Mouse (Mus musculus): ENCODE data around the gene Ism1.

Ism1 gene

DNA sequence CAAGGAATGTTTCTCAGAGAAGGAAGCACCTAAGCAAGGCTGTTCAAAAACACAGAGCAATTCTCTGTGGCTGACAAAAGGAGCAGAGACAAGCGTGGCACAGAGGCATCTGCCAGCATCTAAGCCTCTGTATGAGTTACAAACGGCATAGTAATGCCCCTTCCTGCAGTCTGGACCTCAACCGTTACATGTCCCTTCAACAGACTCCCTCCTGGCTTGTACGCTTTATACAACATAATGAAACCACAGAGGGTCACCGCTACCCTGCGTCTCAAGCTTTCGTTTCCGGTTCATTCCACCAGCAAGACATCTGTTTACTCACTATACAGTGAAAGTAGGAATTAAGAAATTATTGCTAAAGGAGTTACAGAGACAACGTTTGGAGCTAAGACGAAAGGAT, 34.1 kb downstream of the Ism1 start:
- no peak for DNase-seq (ENCODE audit: low spot score in 2 of 2)

DNA sequence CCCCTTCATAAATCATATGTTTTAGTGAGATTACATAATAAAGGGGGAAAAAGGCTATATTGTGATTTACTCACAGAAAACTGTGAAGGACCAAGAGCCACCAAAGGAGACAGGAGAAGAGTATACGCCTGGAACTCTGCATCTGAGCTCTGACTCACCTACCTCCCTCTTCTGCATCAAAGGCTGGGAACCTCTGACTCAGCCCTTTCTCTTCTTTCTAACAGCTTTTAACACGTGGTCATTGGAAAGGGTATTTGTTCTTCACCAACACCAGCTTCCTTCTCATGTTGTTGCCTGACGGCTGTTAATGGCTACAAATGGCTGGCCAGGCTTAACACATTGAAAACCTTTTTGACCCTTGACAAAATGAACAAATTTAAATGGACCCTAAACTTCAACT, 36.2 kb downstream of the Ism1 start:
- no peak for DNase-seq (ENCODE audit: low spot score in 2 of 2)

DNA sequence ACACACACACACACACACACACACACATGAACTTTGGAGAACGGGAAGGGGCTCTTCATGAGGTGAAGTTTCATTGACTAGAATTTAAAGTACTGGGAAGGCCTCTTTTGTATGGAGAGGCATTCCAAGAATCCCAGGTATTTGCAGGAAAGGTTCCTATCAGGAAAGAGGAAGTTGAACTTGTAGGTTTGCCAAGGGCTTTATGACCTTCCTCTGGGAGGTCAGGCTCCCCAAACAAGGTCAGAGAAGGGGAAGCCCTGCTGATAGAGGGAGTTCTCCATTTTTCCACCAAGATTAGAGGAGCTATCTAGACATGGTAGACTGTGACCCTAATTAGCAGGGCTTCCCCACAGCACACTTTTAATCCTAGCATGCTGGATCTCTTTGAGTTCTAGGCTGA, 39.8 kb downstream of the Ism1 start:
- DNase-seq (ENCODE audit: low spot score in 2 of 2) = no peak

DNA sequence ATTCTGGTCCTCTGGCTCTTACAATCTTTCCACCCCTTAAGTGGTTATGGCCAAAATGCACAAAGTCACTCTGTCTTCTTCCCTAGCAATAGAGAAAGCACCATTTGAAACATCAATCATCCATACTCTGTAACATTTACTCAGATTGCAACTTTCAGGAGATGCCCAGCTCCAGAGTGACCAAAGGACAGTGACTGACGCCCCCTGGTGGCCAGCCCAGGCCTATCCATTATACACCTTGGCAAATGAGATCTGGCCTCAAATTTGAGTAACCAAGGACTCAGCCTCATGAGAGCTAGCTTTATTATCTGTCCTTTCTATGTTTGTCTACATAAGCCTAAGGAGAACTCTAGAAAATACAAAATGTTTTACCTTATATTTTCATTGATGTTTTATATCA, 44.7 kb downstream of the Ism1 start:
- DNase-seq (ENCODE audit: low spot score in 2 of 2) = peak; percentile 55

DNA sequence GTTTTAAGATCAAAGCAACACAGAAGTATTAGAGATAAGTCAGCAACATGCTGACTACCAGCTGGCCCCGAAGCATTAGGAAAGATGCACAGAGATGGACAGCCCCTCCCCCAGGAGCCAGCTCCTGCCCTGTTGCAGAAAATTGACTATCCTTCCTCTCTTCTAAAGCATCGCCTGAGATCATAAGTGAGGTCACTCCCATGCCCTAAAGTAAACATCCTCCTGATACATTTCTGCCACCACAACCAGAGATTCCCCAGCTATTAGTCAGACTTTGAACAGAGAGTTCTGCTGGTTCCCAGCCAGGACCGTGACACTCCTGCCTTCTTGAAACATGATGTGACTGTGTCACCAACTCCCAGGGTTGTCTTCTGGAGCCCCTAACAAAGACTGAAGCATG, 45.3 kb downstream of the Ism1 start:
- no peak for DNase-seq (ENCODE audit: low spot score in 2 of 2)

DNA sequence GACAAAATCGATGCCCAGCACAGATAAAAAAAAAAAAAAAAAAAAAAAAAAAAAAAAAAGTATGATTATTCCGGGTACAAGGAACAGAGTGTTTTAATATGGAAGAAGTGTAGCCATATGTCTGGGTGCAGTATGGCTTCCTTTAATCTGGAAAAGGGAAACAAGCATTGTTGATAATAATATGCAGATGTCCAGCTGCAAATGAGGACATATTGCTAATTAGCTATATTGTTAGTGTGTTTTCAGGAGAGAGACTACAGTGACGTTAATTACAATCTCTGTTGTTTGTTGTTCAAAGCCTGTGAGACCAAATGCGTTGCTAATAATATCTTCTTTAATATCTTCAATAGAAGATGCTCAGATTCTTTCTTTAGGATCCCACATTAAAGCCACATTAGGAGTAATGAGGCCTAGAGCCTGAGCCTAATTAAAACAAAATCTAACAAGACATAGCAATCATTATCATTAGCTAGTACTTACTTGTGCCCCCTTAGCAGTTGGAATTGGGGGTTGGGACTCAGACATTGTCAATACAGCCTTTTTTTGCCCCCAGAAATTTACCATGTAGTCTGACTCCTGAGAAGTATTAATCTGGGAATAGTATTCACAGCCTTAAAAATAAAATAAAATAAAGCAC, 46.3 kb downstream of the Ism1 start:
- DNase-seq (ENCODE audit: low spot score in 2 of 2) = no peak

DNA sequence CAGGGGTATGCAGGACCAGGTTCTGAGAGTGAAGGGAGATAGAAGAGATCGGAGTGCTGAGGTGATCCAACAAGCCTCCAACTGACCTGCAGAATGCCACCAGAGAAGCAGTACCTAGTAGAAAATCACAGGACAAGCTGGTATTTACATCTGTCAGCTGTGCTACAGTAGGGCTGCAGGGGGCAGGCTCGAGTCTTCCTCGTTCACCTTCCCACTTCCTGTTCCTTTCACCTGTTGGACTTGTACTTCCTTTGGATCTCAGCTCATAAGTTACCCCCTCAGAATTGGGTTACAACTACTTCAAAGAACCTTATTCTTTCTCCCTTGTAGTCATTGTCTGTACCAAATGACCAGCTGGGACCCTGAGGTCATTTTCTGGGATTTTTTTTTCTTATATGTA, 47.4 kb downstream of the Ism1 start:
- DNase-seq (ENCODE audit: low spot score in 2 of 2) = no peak

DNA sequence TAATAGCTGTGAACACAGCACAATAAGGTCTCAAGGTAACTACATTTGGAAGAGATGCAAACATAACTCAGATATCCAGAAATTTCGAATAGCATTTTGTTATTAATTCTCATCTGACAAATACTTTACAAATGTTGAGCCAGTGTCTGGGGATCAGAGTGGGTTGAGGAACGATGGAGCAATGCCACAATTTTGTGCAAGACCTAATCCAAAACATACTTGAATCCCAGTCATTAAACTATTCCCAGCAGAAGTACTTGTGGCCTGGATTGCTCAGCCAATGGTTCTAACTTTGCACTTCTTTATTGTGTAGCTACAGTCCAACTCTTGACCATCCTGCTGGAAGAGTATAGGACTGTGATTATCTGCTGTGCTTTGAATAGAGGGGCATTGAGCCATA, 50.1 kb downstream of the Ism1 start:
- no peak for DNase-seq (ENCODE audit: low spot score in 2 of 2)

DNA sequence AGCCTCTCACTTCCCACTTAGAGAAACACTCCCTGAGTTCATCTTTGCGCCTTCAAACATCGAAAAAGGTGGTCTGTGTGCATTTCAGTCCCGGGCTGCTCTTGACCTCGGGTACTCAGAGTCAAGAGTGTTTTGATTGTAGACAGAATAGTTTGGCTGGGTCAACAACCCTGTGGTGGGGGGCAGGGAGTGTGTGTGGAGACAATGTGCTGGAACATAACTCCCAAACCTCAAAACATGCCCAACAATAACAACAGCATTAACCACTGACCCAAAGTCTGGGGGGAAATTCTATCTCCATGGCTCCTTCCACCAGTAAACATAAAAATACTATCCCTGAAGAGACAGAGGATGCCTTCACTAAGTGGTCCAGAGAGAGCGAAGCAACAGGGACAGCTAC, 51.4 kb downstream of the Ism1 start:
- no peak for DNase-seq (ENCODE audit: low spot score in 2 of 2)

DNA sequence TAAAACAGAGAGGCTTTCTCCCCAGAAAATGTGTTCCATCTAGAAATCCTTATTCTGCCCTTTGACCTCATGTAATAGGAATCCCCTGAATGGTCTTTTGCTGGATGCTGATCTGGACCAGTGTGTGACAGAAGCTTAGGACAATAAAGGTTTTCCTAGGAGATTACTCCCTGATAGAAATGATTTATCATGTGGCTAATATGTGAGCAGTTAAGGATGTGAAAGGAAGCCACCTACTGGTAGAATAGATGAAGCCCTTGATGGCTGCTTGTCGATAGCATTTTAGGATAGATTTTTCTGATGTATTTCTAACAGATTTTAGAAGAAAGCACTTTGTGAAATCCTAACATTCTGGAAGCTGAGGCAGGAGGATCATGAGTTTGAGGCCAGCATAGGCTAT, 64.4 kb downstream of the Ism1 start:
- DNase-seq (ENCODE audit: low spot score in 2 of 2) = no peak

DNA sequence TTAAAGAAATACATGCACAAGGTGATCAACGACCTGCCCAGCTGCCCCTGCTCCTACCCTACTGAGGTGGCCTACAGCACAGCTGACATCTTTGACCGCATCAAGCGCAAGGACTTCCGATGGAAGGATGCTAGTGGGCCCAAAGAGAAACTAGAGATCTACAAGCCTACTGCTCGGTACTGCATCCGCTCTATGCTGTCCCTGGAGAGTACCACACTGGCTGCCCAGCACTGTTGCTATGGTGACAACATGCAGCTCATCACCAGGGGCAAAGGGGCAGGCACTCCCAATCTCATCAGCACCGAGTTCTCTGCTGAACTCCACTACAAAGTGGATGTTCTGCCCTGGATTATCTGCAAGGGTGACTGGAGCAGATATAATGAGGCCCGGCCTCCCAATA, 79.0 kb downstream of the Ism1 start:
- DNase-seq (ENCODE audit: low spot score in 2 of 2) = no peak

DNA sequence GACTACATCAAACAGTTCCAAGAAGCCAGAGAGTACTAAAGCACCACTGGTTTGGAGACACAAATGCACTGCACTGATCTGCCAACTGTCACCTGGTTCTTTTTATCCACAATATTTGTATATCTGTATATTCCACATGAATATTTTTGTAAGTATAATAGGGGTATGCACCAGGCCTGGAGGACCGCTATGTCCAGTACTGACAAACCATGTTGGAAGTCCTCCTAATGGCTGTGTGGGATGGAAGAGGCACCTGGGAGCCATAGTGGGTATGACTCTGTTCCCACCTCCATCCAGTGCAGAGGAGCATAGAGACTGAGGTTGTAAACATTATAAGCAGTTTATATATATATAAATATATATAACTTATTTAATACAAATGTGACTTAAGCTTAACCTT, 79.5 kb downstream of the Ism1 start:
- DNase-seq (ENCODE audit: low spot score in 2 of 2) = no peak

DNA sequence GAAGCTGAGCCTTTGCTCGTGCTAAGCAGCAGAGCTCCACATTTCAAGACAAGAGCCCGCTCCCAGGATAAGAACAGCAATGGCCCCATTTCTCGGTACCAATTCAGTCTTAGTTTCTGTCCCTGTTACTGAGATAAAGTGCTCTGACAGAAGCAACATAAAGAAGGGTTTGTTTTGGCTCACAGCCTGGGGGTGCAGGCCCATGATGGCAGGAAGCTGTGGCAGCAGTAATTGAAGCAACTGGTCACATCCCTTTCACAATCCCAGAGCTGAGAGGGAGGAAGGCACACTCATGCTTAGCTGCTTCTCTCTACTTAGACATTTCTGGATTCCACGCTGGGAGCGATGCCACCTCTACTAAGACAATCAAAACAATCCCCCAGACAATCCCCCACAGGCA, 86.4 kb downstream of the Ism1 start:
- no peak for DNase-seq (ENCODE audit: low spot score in 2 of 2)

DNA sequence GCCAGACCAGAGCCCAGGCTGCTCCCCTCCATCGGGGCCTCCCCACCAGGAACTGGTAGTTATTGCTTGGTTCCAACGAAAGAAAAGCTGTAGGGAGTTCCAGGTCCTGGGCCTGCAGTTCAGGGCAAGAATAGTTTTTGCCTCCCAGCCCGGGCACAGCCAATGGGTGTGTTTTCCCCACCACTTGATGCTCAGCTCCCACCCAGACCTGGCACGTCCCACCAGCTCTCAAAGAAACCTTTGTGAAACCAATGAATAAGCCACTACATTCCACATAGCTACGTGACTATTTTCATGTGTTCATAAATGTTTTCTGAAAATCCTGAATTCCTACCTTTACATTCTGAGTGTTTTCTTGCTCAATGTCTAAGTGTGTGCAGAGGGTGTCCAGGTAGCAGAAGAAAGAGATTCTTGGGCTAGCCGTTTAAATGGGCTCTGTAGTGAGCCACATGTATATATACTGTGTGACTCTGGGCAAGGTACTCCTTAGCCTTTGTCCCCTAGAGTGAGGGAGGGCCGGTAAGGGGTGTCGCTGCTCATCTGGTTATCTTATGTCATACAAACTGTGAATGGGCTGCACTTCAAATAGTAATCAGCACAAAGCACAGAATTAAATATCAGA, 97.1 kb downstream of the Ism1 start:
- DNase-seq (ENCODE audit: low spot score in 2 of 2) = no peak

DNA sequence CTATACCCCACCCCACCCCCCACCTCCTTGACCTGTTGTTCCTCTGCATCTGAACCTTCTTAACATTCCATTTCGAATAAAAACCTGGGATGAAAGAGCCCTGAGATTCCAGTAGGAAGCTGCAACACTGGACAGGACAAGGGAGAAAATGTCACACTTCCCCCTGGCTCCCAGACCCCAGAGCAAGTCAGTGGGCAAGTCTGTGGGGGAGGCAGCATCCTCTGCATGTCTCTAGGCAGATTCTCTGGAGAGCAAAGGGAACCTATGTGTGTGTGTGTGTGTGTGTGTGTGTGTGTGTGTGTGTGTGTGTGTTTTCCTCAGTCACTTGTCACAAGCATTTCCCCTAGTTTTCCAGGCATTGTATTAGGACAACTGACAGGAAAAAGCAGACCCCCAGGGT, 98.7 kb downstream of the Ism1 start:
- DNase-seq (ENCODE audit: low spot score in 2 of 2) = no peak

DNA sequence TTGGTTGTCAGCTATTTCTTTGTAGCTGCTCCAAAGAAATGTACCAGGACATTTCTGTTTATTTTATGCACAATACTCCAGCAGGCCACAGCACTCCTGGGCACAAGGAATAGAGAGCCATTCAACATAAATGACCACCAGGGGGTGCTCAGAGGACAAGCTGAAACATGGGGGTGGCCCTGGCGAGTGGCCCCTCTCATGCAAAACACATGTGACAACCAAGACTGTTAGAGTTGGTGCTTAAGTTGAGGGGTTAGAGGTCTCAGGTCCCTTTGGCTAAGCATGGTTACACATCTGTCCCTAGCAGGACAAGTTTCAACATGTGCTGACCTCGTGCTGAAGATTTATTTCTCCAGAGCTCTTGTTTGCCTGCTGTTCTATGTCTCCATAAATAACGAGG, 100.3 kb downstream of the Ism1 start:
- DNase-seq (ENCODE audit: low spot score in 2 of 2) = peak in 1 of 2 experiments; percentile 12

DNA sequence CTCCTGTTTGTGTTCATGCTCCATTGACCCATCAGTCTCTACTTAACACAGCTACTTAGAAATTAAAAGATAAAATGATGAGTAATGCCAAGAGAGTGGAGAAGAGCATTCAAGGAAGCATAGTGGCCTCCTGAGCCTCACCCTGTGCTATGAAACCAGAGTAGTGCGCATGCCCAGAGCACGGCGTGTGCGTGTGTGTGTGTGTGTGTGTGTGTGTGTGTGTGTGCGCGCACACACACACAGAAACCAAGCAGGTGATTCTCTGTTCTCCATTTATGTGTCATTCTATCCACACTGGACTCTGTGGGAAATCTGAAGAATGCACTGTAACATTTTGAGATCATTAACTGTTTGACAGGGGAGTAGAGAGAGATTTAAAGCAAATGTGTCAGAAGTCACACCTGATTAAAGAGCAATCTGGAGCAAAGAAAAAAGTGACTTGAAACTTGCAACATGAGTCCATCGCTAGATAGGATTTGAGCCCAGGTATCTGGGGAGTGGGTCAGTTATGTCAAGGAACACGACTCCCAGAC, 105.4 kb downstream of the Ism1 start:
- DNase-seq (ENCODE audit: low spot score in 2 of 2) = no peak

DNA sequence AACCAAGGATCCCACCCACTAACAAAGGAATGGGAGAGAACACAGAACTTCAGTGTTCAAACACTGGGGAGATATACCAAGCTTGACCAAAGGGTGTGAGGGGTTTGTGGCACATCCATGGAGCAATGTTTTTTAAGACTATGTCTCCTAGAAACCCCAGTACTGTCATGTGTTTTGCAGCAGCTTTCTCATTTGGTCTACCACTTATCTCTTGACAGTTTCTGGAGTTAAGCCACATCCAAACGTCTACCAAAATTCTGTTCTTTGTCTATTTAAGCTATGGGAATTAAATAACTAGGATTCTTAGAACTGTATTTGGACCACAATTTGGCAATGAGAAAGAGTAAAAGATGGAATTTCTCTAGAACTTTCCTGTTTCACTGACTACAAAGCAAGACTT, 106.5 kb downstream of the Ism1 start:
- peak in 1 of 2 experiments; percentile 8 for DNase-seq (ENCODE audit: low spot score in 2 of 2)

DNA sequence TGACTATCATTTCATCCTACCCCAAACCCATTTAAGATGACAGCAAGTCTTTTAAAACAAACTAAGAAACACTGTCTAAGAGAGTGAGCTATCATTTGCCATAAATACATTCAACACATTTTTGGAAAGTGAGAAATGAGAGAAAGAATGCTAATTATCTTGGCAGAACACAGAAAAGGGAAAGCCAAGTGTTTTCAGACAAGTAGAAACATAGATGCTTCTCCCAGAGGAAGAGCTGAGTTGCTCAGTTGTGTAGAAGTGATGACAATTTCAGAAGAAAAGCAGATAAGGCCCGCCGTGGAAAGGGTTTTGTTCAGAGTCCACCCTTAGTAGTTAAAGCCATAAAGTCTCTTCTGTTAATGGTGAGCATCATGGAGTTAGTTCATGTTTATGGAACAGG, 107.0 kb downstream of the Ism1 start:
- peak in 1 of 2 experiments; percentile 20 for DNase-seq (ENCODE audit: low spot score in 2 of 2)

DNA sequence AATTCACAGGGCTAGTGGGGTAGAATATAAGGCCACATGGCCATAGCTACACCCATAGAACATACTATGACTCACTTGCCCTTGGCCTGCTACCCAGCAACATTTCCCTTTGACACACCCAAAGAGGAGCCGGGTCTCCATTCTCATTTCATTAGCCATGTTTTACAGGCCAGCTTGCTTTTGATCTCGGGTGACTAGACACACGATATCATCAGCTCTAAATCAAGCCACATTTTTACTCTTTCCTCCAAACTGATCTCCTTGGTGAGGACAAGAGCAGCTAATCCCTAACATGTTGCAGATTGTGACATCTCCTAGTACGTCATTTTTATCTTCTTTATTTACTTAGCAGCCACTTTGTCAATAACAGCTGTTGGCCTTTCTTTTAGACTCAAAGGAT, 110.7 kb downstream of the Ism1 start:
- no peak for DNase-seq (ENCODE audit: low spot score in 2 of 2)

DNA sequence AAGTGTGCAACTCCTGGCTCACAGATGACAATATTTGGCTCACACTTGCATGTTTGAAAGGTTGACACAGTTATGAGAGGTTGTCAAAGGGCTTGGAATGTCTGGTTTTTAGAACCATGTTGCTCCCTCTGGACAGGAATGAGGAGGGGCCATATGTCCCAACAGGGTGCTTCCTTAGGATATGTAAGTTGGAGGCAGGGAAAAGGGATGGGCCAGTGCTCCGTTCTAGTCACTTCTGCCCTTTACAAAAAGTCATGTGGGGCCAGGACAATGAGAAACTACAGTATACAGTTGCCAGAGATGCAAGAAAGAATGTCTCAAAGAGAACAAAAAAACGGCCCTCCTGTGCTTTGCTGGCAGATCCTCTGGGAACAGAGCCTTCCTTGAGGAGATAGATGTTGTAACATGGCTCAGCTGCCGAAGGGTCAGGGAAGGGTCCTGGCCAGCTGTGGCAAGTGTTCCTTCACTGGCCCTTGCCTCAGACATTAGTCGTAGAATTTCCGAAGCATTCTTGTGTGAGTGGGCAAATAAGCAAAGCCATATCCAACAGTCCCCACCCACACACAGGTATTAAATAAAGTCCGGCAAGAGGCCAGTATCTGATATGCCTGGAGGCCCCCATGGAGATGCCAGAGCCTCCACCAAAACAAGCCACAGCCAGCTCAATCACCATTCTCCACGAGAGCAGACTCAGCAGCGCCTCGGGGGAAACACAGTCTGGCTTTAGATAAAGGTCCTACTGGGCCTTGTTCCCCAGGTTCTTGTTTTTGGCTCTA, 114.6 kb downstream of the Ism1 start:
- DNase-seq (ENCODE audit: low spot score in 2 of 2) = no peak

DNA sequence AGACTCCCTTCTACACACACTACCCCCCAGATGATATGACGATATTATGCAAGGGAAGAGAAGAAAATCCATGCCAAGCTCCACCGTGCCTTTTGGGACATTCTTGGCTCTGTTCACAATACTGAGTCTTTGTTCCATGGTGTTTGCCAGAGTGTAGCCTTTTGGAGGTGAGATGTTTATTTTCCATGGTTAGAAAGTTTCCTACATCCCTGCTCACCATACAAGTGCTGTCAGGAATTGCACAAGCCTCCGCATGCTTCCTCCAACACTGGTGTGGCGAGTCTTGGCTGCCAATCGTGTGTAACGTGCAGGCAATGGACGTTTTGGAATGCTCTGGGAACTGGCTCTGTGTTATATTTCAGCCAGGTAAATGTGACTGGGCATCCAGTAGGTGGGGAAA, 126.1 kb downstream of the Ism1 start:
- no peak for DNase-seq (ENCODE audit: low spot score in 2 of 2)

DNA sequence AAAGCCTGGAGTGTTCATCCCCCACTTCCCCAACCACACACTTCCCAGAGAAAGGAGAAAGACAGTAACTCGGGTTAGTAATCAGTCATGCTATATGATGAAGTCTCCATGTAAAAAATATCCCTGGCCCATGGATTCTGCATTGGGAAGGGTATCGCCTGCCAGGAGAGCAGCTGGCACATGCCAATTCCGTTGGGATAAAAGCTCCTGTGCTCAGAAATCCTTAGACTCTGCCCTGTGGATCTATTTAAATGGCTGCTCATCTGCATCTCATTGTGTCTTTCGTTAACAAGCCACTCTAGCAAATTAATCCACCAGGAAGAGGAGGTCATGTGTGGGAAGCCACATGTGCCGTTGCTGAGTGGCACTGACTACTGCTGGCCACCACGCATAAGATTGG, 129.9 kb downstream of the Ism1 start:
- no peak for DNase-seq (ENCODE audit: low spot score in 2 of 2)
